Mouse (Mus musculus) adrenal gland, postnatal 4 days (tissue): ENCODE results near the gene Tmem258. TPM values are rescaled to one million over a fixed set of nuclear protein-coding genes. Genes with fewer than 3 reads are reported as not detected.

Source experiments
- DNase-seq, 2 experiments: peaks; one replicate each; pipeline ENCODE4 v3.0.0; 2021 to 2022; ENCODE audit warnings: low spot score in 2 of 2, mixed read lengths in 2 of 2
- total RNA-seq, 2 experiments: library from RNA; stranded (reverse); gene quantifications; 2 replicates each; pipeline ENCODE4 v1.2.3; 2021

The Tmem258 gene
- total RNA-seq, 2 experiments from 2014 or later, result 161 to 182 TPM

DNA sequence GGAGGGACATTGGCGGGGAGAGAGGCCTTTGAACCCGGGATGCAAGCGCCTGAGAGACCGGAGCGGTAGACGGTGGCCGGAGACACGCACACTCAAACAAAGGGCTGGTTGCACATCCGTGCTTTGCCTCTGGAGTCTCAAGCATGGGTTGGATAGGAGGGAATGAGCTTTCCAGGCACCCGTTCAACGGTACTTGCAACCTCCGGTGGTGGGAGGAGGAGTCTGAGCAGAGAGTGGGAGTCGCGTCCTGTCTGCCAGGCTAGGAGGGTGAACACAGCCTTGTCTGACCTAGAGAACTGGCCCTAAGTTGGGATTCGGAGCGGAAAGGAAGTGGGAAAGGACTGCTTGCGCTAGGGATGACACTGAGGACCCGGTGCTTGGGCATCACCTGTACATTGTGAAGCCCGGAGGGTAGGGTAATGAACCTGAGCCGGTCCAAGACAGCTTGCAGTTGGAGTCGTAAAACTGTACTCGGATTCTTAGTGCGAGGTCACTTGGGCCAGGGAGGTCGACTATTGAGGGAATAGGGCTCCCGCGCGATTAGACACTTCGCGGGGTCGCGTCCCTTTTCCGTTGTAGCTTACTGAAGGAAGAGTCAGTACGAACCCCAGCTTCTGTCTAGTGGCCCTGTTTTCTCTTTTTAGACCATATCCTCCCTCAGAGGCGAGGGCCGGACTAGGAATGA, 20.4 kb upstream of the Tmem258 start:
- peak in 1 of 2 experiments; percentile 55 for DNase-seq

DNA sequence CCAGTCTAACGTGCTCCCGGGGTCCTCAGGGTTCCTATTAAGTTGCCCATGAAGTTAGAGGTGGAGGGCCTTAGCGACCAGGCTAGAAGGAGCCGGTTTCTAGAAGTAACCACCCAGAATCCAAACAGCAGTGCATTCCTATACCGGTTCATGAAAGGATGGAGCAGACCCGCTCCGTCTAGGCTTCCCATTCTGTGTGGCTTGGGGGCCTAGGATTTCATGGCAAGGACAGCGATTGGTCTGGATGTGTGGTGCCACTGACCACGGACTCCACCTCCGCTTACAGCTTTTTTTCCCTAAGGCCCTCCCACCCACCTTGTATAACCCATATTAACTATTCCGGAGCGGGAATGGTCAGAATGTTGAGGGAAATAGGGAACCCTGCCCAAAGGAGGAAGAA, 19.7 kb upstream of the Tmem258 start:
- no peak for DNase-seq

DNA sequence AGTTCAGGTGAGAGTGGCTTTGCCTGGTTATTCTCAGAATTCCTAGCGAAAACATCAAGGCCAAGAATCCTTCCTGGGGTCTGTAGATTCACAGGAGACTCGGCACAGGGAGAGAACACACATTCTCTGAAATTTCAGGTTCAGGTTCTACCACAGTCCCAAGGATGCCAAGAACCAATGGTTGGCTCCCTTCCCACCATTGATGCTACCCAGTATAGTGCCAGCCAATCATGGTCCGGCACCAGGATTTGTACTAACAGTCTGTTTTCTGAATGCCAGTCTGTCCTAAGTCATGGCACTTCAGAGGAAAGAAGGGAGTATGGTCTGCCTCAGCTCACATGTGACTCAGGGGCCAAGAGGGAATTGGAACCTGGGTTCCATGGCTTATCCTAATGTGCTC, 17.9 kb upstream of the Tmem258 start:
- DNase-seq, result no peak

DNA sequence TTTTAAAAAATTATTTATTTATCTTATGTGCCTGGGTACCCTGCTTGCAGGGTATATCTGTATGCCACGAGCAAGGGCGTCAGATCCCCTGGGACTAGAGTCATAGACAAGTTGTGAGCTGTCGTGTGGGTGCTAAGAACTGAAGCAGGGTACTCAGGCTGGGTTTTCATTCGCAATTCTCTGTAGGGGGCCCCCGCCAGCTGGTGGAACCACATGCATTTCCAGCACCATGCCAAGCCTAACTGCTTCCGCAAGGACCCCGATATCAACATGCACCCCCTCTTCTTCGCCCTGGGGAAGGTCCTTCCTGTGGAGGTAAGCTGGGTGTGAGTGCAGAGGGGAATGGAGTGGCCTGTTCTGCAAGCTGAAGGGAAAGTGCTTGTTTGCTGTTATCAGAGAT, 17.2 kb upstream of the Tmem258 start:
- DNase-seq, result no peak

DNA sequence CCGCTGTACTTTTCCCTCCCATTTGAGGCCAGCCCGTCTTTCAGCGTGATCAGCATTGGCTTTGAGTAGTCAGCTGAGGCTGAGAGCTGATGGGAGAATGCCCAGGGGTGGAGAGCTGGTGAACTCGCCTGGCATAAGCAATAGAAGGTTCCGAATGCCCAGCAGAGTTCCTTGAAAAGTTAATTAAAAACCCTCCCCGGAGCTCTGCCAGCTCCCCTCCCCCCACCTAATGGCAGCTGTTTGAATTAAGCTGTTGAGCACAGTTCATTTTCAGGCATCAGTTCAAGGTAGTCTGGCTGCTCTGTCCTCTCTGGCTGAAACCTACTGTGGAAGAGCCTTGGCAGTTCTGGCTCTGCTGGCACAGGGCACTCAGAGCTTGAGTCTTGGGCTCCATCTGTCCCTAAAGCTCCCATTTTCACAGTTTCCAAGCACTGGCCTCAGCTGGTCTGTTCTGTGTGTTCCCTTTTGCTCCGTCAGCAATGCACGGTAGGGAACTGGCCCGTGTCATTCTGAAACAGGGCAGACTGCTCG, 15.5 kb upstream of the Tmem258 start:
- DNase-seq, result no peak

DNA sequence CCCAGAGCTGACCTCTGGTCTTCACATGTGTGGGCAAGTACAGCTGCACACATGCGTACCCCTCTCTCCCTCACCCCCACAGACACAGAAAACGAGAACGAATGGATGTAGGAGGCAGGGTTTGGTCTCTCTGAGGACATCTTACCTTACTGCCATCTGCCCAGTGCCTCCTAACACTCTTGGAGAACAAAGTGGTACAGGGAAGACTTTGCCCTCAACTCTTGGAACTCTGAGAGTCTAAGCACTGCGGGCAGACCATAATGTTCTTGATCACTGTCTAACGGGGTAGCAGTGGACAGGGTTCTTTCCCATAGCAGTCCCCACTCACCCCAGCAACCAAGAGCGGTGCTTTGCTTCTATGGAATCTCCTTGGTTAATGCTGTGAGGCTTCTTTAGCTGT, 14.8 kb upstream of the Tmem258 start:
- DNase-seq, result no peak

DNA sequence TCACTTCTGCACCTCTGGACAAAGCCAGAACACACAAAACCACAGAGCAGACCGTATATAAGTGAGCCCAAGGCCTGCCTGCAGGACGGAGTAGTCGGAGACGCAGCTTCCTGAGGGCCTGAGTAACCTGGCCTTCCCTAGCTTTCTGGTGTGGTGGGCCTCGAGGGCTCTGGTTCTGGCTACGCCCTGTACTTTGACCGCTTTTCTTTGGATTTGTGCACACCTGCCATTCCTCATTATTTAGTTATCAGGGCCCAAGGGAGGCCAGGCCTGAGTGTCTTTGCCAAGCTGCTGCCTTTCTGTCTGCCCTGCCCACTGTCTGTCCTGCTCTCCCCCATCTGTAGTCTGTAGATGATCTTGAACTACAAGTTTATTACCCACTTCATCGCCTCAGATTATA, 13.9 kb upstream of the Tmem258 start:
- no peak for DNase-seq

DNA sequence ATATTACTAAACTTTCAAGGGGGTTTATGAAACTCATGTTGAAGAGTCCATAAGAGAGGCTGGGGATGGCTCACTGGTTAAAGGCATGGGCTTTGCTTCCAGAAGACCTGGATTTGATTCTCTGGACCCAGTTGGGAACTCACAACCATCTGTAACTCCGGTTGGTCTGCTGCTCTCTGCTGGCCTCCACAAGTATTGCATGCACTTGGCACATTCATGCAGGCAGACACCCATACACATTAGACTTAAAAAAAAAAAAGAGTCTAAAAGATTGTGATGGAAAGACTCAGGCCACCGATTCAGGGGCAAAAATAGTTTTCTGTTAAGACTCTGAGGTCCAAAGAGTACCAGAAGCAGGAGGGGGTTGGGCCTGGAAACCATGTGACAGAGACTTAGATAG, 13.0 kb upstream of the Tmem258 start:
- DNase-seq, result peak in 1 of 2 experiments; percentile 52

DNA sequence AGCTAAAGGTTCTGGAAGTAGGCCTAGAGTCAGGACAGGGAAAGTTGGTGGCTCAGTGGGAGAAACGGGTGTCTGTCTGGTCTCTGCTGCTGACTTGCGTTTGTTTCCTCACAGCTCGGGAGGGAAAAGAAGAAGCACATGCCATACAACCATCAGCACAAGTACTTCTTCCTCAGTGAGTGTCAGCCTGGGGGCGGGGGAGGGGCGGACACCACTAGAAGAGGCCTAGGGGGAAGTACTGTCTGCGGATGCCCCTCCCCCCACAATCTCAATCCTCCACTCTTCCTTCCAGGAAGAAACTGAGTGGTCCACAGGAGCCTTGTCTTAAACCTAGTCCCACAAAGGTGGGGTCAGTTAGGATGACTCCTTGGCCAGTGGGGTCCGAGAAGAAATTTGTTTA, 12.5 kb upstream of the Tmem258 start:
- no peak for DNase-seq

DNA sequence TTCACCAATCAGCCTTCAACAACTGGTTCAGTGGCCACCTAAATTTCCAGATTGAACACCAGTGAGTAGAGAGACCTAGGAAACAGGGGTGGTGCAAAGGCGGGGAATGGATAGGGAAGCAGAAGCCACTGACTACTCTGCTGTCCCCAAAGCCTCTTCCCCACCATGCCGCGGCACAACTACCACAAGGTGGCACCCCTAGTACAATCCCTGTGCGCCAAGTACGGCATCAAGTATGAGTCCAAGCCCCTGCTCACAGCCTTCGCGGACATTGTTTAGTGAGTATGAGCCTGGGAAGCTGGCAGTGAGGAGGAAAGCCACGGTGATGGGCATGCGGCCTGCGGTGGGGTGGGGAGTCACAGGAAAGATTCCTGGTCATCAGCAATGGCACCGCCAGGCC, 9.5 kb upstream of the Tmem258 start:
- DNase-seq, result no peak

DNA sequence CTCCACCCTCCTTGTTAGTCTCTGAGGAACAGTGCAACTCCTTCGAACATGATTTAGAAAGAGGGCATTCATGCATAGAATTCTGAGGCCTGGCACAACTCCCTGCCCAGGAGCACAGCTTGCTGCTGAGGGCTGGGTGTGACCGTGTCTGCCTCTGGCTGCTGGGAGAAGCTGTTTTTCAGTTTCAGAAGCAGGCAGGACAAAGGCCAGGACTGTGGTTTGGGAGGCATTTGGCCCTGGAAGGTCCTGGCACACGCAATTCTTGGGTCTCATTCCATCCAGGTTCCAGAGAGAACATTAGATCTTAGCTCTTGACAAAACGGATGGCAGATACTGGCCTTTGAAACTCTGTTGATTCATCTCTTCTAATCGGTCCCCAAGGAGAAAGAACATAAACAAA, 8.6 kb upstream of the Tmem258 start:
- no peak for DNase-seq

DNA sequence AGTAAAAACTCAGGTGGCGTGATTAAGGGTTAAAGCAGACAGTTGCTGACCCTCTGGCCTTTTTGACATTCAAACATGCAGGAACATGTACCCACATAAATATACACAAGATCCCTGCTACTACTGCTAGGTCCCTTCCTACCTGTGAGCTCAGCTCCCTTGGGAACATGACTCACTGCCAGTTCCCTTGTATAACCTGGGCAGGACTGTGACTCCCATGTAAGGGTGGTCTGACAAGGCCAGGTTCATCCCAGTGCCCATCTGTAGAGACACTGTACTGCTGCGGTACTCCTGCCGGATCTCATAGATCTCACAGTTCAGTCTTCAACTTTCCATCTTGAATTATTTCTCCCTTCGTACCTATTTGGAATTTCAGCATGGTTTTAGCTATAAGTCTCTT, 6.7 kb upstream of the Tmem258 start:
- no peak for DNase-seq

DNA sequence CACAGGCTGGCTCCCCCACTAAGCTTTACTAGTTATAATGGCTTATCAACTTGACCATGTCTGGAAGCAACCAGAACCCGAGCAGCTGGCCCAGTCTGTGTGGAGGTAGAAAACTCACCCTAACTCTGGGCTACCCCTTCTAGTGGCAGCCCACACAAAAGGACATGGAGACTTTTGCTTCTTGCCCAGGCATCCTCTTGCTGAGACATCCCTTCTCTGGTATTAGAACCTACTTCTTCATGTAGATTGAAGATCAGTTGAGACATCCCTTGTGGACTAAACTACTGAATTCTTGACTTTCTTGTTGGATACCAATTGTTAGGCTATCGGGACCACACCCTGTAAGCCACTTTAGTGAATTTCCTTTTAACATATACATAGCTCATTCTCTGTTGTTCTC, 5.5 kb upstream of the Tmem258 start:
- no peak for DNase-seq

DNA sequence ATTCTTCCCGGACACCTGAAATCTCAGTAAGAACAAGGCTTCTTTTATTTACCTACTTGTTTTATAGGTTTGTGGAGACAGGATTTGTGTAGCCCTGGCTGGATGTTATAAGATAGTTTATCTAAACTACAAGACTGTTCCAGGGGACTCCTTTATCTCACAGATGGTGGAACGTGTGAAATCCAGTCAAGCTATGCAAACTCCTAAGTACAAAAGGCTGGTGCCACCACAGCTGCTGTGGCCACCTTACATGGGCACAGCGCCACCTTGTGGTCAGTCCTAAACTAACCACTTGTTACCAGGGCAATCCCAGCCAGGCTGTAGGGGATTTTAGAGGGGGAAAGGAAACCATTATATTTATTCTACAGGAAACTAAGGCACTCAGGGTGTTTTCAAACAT, 5.1 kb upstream of the Tmem258 start:
- peak; percentile 48 to 73 for DNase-seq

DNA sequence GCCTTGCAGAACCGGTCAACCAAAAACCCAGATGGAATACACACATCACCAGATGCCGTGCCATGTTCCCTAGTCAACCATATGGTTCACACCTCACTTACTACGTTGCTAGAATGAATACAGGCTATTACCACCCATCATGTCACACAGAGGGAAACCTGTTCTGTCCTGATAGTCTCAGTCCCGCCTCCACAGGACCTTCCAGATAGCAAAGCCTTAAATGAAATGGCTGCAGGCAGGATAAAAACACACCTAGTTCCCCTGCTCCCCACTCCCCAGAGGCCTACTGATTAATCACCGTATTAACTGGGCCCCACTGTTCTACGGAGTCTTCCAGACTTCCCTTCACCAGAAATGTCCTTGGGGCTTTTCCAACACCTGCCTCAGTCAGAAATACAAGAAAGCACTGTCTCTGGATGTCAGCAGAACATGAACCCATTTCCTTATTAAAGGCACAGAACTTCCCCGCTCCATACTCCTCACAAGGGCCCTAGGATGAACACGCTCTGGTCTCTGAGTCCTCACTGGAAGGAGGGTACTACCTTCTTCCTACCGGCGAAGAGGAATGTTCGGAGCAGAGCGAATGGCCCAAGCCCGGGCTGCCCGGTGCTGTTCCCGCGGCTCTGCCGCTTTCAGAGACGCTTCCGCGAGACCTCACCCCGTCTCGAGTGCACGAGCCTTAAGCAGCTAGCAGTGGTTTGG, 517 bp upstream of the Tmem258 start:
- no peak for DNase-seq

DNA sequence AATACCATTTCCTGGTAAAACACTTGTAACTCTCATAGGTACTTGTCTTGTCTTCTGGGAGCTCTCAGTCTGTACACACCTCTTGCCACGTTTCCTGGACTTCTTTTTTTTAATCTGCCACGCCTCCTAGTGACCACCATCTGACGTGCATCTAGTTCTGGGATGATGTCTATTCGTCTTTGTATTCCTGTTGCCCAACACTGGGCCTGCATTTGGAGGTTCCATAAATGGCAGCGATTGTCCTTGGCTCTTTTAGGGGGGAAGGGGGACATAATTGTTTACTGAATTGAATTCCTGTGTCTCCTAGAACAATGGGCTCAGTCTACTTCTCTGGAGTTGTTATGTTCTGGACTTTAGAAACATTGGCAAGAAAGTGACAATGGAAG, 795 bp downstream of the Tmem258 start:
- no peak for DNase-seq

DNA sequence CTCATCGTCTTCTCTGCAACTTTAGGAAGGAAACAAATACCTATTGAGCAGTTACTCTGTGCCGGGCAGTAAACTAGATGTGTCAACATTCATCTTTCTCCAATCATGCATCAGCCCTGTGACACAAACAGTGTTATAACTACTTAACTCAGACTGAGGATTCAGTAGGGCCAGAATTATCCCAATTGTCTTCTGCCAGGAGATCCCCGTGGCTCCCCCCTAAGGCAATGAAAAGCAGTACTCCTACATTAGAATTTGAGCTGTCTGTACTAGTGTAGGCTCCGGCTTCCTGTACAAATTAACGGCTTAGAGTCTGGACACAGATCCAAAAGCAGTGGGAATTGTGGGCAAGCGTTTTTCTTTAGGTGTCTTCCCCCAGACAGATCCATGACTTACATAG, 1.2 kb downstream of the Tmem258 start:
- DNase-seq, result no peak

DNA sequence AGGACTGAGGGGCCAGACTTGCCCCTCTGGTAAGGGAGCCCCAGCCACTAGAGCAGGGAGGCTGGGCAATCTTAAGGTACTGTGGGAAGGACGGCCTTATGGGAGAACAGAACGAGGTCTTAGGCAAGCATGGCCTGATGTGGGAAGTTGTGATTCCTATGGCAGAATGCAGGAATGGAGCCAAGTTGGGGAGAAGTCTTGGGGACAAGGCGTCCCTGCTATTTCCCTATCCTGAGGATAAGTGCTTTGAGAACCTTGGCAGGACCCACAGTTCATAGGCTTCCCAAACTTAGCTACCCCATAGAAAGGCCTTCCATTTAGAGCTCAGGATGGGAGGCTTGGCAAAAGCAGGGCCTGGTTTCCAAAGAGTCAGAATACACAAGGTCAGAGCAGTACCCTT, 5.0 kb downstream of the Tmem258 start:
- DNase-seq, result no peak

DNA sequence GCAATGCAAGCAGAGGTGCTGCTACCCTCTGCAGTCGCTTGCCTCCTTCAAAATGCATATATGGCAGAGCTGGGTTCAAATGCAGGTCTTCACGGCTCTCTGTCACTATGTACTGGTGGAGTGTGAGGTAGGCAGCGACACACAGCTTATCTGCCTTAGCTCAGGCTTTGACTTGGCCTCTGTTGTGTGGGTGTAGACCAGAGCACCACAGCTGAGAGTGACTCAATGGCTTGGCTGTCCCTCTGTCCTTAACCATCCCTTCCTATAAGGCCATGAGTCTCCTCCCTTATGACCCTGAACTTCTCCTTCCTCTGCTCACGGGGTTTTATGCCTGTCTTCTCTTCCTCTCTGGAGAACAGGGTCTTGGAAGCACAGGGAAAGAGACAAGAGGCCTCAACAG, 7.1 kb downstream of the Tmem258 start:
- DNase-seq, result no peak

DNA sequence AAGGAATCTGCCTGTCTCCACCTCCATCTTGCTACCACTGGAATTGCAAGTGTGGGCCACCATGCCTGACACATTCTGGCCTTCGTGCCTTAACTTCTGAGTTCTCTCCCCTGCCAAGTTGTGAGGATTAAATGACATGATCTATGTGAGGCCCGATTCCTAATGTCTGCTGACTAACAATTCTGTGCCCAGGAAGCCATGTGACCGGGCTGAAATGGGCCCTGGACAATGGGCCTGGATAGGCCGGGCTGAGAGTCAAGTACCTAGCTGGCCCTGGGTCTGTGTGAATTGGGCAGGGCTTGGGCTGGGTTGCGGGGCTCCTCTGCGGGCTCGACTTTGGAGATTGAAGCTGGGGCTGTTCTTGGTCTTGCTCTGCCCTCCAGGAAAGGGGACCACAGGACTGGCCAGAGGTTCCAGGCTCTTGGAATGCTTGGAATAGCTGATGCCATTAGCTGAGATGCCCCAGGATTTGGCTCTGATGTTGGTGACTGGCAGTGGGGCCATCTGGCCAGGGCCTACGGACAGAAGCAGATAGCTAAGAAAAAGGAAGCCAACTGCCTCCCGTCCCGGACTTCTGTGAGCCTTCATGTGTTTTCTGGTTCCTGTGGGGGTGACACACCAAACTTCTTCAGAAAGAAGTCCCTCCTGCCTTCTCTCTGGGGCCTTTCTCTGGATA, 10.1 kb downstream of the Tmem258 start:
- DNase-seq, result no peak

DNA sequence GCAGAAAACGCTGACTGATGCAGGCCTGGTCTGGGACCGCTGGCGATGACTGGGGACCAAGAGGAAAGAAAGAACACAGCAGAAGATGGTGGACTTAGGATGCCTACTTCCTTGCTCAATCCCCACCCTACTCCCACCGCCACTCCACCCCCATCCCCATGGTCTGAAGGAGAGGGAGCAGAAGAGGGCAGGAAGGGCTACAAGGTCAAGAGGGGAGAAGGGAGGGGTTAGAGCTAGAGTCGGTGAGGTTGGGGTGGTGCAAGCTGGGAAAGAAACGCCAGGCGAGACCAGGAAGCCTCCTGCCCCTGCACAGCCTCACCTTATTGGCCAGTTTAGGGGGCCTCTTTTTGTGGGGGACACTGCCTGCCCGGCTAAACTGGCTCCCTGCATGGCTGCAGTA, 12.3 kb downstream of the Tmem258 start:
- DNase-seq, result no peak

DNA sequence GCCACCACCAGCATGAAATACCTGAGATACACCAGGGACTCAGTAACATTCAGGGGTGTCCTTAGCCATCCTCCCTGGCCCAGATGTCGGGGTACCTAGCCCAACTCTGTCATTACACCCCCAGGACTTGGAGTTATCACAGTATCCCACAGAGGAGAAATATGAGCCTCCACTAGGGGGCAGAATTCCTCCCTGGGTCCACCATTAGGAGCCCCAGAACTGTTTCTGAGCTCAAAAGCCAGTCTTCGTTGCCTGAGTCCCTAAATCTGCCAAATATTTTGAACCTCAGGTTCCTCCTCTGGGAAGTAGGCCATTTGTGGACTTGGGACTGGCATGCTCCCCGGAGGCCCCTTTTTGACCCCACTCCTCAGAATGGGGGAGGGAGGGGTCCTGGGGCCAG, 15.3 kb downstream of the Tmem258 start:
- no peak for DNase-seq
